ENCODE assay signal across 8 mouse cellular contexts in the genomic region with DNA sequence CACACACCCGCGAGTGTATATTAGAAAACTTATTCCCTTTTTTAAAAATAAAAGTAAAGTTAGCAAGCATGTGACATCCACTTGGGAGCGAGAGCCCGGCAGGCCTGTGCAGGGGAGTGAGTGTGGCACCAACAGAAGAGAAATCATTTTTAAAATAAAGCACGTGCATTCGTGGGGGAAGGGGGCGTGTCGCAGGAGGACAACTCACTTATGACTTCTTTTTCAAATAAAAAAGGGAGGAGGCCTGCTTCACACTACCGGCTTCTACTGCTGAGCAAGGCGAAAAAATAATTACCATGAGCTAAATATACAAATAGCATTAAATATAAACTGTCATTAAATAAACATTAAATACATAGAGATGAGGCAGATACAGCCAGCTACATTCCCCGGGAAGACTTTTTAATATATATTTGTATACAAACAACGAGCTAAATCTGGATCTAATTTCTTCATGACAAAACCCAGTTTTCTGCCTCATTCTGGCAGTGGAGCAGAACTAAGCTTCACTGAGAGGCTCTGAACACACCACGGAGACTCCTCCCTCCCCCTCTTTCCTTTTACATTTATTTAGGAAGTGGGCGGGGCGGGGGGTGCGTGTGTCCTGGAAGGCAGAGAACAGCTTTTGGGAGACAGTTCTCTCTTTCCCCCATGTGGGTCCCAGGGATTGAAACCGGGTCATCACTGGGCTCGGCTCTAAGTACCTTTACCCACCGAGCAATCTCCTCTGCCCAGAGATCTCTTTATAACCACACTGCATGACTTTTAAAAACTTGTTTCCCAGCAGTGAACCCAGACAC. TPM values are rescaled to one million over a fixed set of nuclear protein-coding genes. Genes with fewer than 3 reads are reported as not detected.
A peak's percentile ranks its signal among the peaks of the same experiment; 100 is the strongest.
DNase-seq lines count a peak whose midpoint lies in the region; ATAC-seq and TF ChIP-seq lines count a peak whose summit lies in the region.

No protein-coding gene starts in this region.

- DNase-seq in heart, adult 18-20 months, result peak; percentile 46 to 55
- no peak for DNase-seq in heart, adult 8-10 months (ENCODE audit: low spot score)
- DNase-seq in brain, embryonic 14.5 days (ENCODE audit: low read depth), result peak; percentile 70
- DNase-seq in hindbrain, embryonic 14.5 days (ENCODE audit: low spot score), result no peak
- no peak for DNase-seq in left cerebral cortex, adult 11 months (ENCODE audit: low spot score)

- no peaks in the 10 kb centered on the region for H3K27me3 ChIP-seq in hindbrain, embryonic 14.5 days (ENCODE audit: control insufficient read depth, insufficient read depth, low read length)
- H3K27me3 ChIP-seq in midbrain, embryonic 12.5 days, result no peaks in the 10 kb centered on the region

- H3K4me2 ChIP-seq in hindbrain, embryonic 14.5 days (replicated peaks), result peak overlapping the region; percentile 71
- H3K4me2 ChIP-seq in midbrain, embryonic 12.5 days (replicated peaks), result peak overlapping the region; percentile 75

- TF ChIP-seq CTCF in brain, embryonic 14.5 days (IDR thresholded peaks at IDR 0.05; ENCODE audit: borderline replicate concordance, extremely low read depth, insufficient read depth, insufficient read length), result no peak

- peak overlapping the region; percentile 9; the same call in 1 of the 2 replicates for H3K27ac ChIP-seq in hindbrain, embryonic 14.5 days
- H3K27ac ChIP-seq in midbrain, embryonic 12.5 days (replicated peaks), result peak overlapping the region; percentile 25; the same call in 1 of the 2 replicates

- no peaks in the 10 kb centered on the region for H3K36me3 ChIP-seq in hindbrain, embryonic 14.5 days (replicated peaks; ENCODE audit: control insufficient read depth, insufficient read depth)
- H3K36me3 ChIP-seq in midbrain, embryonic 12.5 days, result no peaks in the 10 kb centered on the region

- no peak overlapping the region for H3K9ac ChIP-seq in hindbrain, embryonic 14.5 days
- 0 out of 2 replicates have a peak overlapping the region, but pooled peaks have one; percentile 17 for H3K9ac ChIP-seq in midbrain, embryonic 12.5 days (replicated peaks)

- no peaks in the 10 kb centered on the region for H3K9me3 ChIP-seq in hindbrain, embryonic 14.5 days (ENCODE audit: control insufficient read depth, low read length)
- H3K9me3 ChIP-seq in midbrain, embryonic 12.5 days, result no peaks in the 10 kb centered on the region

- TF ChIP-seq POLR2A in brain, embryonic 14.5 days (IDR thresholded peaks at IDR 0.05; ENCODE audit: borderline replicate concordance, extremely low read depth, insufficient read depth, insufficient read length, poor library complexity, severe bottlenecking), result no peak

- ATAC-seq in hindbrain, embryonic 14.5 days (ENCODE audit: low FRiP score), result no peak
- ATAC-seq in midbrain, embryonic 12.5 days (ENCODE audit: low FRiP score, low read depth), result no peak
- no peak for ATAC-seq in erythroid progenitor cell, adult 5-6 weeks (replicated peaks; ENCODE audit: low FRiP score, poor library complexity, severe bottlenecking)
- no peak for ATAC-seq in erythroblast, adult 5-6 weeks (replicated peaks; ENCODE audit: low FRiP score, poor library complexity, severe bottlenecking)

- peaks cover 88% of the 10 kb centered on the region for H3K4me1 ChIP-seq in hindbrain, embryonic 14.5 days (replicated peaks; ENCODE audit: control insufficient read depth, insufficient read depth, low read length)
- peaks cover 85% of the 10 kb centered on the region for H3K4me1 ChIP-seq in midbrain, embryonic 12.5 days

- no peak overlapping the region for H3K4me3 ChIP-seq in hindbrain, embryonic 14.5 days (replicated peaks; ENCODE audit: low read length)
- peak overlapping the region; percentile 18 for H3K4me3 ChIP-seq in midbrain, embryonic 12.5 days

- 35% methylated on average over 19 of the region's 19 CpGs for WGBS in hindbrain, embryonic 14.5 days
- 17% methylated on average over 19 of the region's 19 CpGs for WGBS in midbrain, embryonic 12.5 days

RNA-seq across cellular contexts. Expression of a gene that starts 53.7 kb away (rescaled TPM):
- 10 to 100 TPM; 20.4 to 22.9 TPM for total RNA-seq in heart, adult 18-20 months (2021)
- 10 to 100 TPM; 19.9 to 23.5 (median 21.4) TPM for total RNA-seq in heart, adult 8-10 months (2022)
- 39.7 and 40.9 TPM in 2 replicates for polyA plus RNA-seq in brain, embryonic 14.5 days (2012; rRNA removed)
- polyA plus RNA-seq in hindbrain, embryonic 14.5 days (2014; fragmentation: Nextera tagmentation; extraction: Ambion mirVana), result 37.9 and 38.4 TPM in 2 replicates
- polyA plus RNA-seq in midbrain, embryonic 12.5 days (2016; fragmentation: Nextera tagmentation; extraction: Ambion mirVana), result 79.2 and 85.6 TPM in 2 replicates
- total RNA-seq in erythroid progenitor cell, adult 5-6 weeks (2015; ENCODE audit: low replicate concordance), result 2.5 and 6.7 TPM in 2 replicates
- total RNA-seq in erythroid progenitor cell, adult 5-6 weeks (2017; ENCODE audit: low replicate concordance), result 3.3 and 4.7 TPM in 2 replicates
- total RNA-seq in erythroblast, adult 5-6 weeks (2015; ENCODE audit: low replicate concordance), result 4.2 and 5.0 TPM in 2 replicates
- total RNA-seq in erythroblast, adult 5-6 weeks (2017; ENCODE audit: low replicate concordance), result 6.5 and 13.0 TPM in 2 replicates

Comparison
In these comparisons a context has a peak if more than half of its experiments do, and no peak if none do; other contexts are left out.
1. DNase-seq: peak in heart, adult 18-20 months (2 of 2) and brain, embryonic 14.5 days (single experiment); none in heart, adult 8-10 months (single experiment), hindbrain, embryonic 14.5 days (single experiment) and left cerebral cortex, adult 11 months (single experiment).